21 mouse cellular contexts compared by ENCODE assay signal in genomic region chr12:16001811-16002210, GRCm38 (mm10).
"Had no signal": no experiment of that assay in that cellular context is flagged by ENCODE, and none has a peak within 500 bp of the region (broad histone marks: within the 10 kb centered on the region; RNA-seq: fewer than 3 reads in every experiment).

No protein-coding gene starts in this region.

- H3K27me3 ChIP-seq: heart, embryonic 12.5 days; hindbrain, embryonic 12.5 days; intestine, embryonic 15.5 days; limb, embryonic 13.5 days; limb, embryonic 15.5 days; liver, embryonic 12.5 days had no signal

- H3K27ac ChIP-seq: heart, embryonic 10.5 days; hindbrain, embryonic 10.5 days; hindbrain, embryonic 12.5 days; hindbrain, embryonic 14.5 days; intestine, embryonic 15.5 days; layer of hippocampus, adult 2 months; limb, embryonic 13.5 days; limb, embryonic 15.5 days; liver, embryonic 12.5 days; liver, embryonic 14.5 days had no signal

- H3K9ac ChIP-seq: heart, embryonic 12.5 days; hindbrain, embryonic 12.5 days; hindbrain, embryonic 14.5 days; intestine, embryonic 15.5 days; limb, embryonic 13.5 days; limb, embryonic 15.5 days; liver, embryonic 12.5 days; liver, embryonic 14.5 days had no signal

- H3K4me3 ChIP-seq: heart, embryonic 10.5 days; heart, embryonic 12.5 days; hindbrain, embryonic 10.5 days; hindbrain, embryonic 12.5 days; intestine, embryonic 15.5 days; layer of hippocampus, adult 2 months; limb, embryonic 13.5 days; limb, embryonic 15.5 days; liver, embryonic 12.5 days had no signal

- H3K4me1 ChIP-seq: hindbrain, embryonic 10.5 days; hindbrain, embryonic 12.5 days; intestine, embryonic 15.5 days; limb, embryonic 13.5 days; limb, embryonic 15.5 days; liver, embryonic 12.5 days had no signal

- H3K36me3 ChIP-seq: heart, embryonic 10.5 days; heart, embryonic 12.5 days; hindbrain, embryonic 10.5 days; hindbrain, embryonic 12.5 days; intestine, embryonic 15.5 days; limb, embryonic 13.5 days; limb, embryonic 15.5 days; liver, embryonic 12.5 days had no signal

- DNase-seq: gastrocnemius, postnatal 14 days; gastrocnemius, postnatal 36 days; heart, postnatal 10 days; heart, postnatal 4 days; kidney, adult 18-20 months; kidney, adult 8-10 months; kidney, postnatal 10 days; kidney, postnatal 25 days; kidney, postnatal 4 days; left cerebral cortex, postnatal 4 days had no signal
